Mouse (Mus musculus) heart, embryonic 15.5 days (tissue): ENCODE measurements around the gene Srsf5. TPM values are rescaled to one million over a fixed set of nuclear protein-coding genes. Genes with fewer than 3 reads are reported as not detected.
"Not testable (repeated sequence)": the region's sequence is repeated elsewhere in the genome, so short reads cannot be mapped to it uniquely, and the experiment has no call there.

Experiments
- ATAC-seq: fragments of 200-750 bp; cut with Nextera tagmentation; replicated peaks from 2 replicates; pipeline ENCODE4 v1.8.0; 2017; ENCODE audit warnings: low read depth, moderate TSS enrichment; ENCODE audit not compliant: insufficient number of reproducible peaks, insufficient read depth, low FRiP score
- H3K27ac ChIP-seq: fragments of 300-500 bp; sonication (generic); 2 replicates; pipeline ENCODE4 v1.5.1; 2015; ENCODE audit warnings: mild to moderate bottlenecking, inconsistent platforms
- H3K27me3 ChIP-seq: fragments of 300-500 bp; sonication (generic); 2 replicates; pipeline ENCODE4 v1.6.1; 2015; ENCODE audit warnings: inconsistent platforms
- H3K36me3 ChIP-seq: fragments of 300-500 bp; sonication (generic); 2 replicates; pipeline ENCODE4 v1.6.1; 2015; ENCODE audit warnings: mild to moderate bottlenecking, inconsistent platforms
- H3K4me1 ChIP-seq: fragments of 300-500 bp; sonication (generic); replicated peaks from 2 replicates; pipeline ENCODE4 v1.6.1; 2015; ENCODE audit warnings: inconsistent platforms
- H3K4me2 ChIP-seq: fragments of 300-500 bp; sonication (generic); 2 replicates; pipeline ENCODE4 v1.6.1; 2015; ENCODE audit warnings: inconsistent platforms, mild to moderate bottlenecking, moderate library complexity
- H3K4me3 ChIP-seq: fragments of 300-500 bp; sonication (generic); 2 replicates; pipeline ENCODE4 v1.5.1; 2015; ENCODE audit warnings: mild to moderate bottlenecking, inconsistent platforms
- H3K9ac ChIP-seq: fragments of 300-500 bp; sonication (generic); 2 replicates; pipeline ENCODE4 v1.6.1; 2015; ENCODE audit warnings: mild to moderate bottlenecking, inconsistent platforms
- H3K9me3 ChIP-seq: fragments of 300-500 bp; sonication (generic); replicated peaks from 2 replicates; pipeline ENCODE4 v1.6.1; 2016; ENCODE audit warnings: inconsistent platforms
- WGBS: fragments of 180-500 bp; shearing (Covaris S2); methylation state at CpG from one replicate; pipeline ENCODE4 v1.1.7; 2015; ENCODE audit warnings: mixed read lengths; 5-methylcytosine and 5-hydroxymethylcytosine counted together
- polyA plus RNA-seq: library from polyadenylated mRNA; unstranded; fragments of >200 nt; fragmentation: Nextera tagmentation; extraction: Ambion mirVana; gene quantifications from 2 replicates; pipeline ENCODE4 v1.2.1, GENCODE M21; 2015

Srsf5 gene
- polyA plus RNA-seq, 1 experiment from 2014 or later, result 332 TPM

- ATAC-seq, H3K9me3 ChIP-seq, H3K4me2 ChIP-seq, H3K27ac ChIP-seq, H3K9ac ChIP-seq, H3K4me3 ChIP-seq, H3K27me3 ChIP-seq: not testable (repeated sequence)
- H3K4me1 ChIP-seq, result peaks cover 22% of the 10 kb centered on the region
- 93% methylated on average over 16 of the region's 16 CpGs for WGBS
- peaks cover 68% of the 10 kb centered on the region for H3K36me3 ChIP-seq
These were observed 4.3 kb downstream of the Srsf5 start for GRCm38 (mm10) chr12:80949603-80950002.

GRCm38 (mm10) chr12:80951640-80952219 is 6.4 kb downstream of the Srsf5 start:
- no peak overlapping the region for H3K27ac ChIP-seq
- 90% methylated on average over 3 of the region's 3 CpGs for WGBS
- no peak for ATAC-seq
- H3K4me2 ChIP-seq, result no peak overlapping the region
- no peak overlapping the region for H3K9ac ChIP-seq
- H3K36me3 ChIP-seq, result peaks cover 87% of the 10 kb centered on the region
- H3K27me3 ChIP-seq, result no peaks in the 10 kb centered on the region
- no peaks in the 10 kb centered on the region for H3K9me3 ChIP-seq
- peaks cover 19% of the 10 kb centered on the region for H3K4me1 ChIP-seq
- H3K4me3 ChIP-seq, result no peak overlapping the region

- Histone ChIP-seq H3K9me3 (no peaks in the 10 kb centered on the region), H3K27me3 (no peaks in the 10 kb centered on the region), H3K4me1 (peaks cover 11% of the 10 kb centered on the region), H3K4me3 (no peak overlapping the region), H3K9ac (no peak overlapping the region), H3K36me3 (peaks cover 87% of the 10 kb centered on the region), H3K4me2 (no peak overlapping the region), H3K27ac (no peak overlapping the region)
- WGBS, result 86% methylated on average over 1 of the region's 1 CpGs
- ATAC-seq, result no peak
These were observed 7.2 kb downstream of the Srsf5 start for GRCm38 (mm10) chr12:80952526-80952925.

- Histone ChIP-seq H3K27ac (no peak overlapping the region), H3K4me3 (no peak overlapping the region), H3K9me3 (no peaks in the 10 kb centered on the region), H3K9ac (no peak overlapping the region), H3K27me3 (no peaks in the 10 kb centered on the region), H3K36me3 (peaks cover 75% of the 10 kb centered on the region), H3K4me2 (no peak overlapping the region), H3K4me1 (peaks cover 5% of the 10 kb centered on the region; the same call in 1 of the 2 replicates)
- ATAC-seq, result no peak
- 79% methylated on average over 3 of the region's 3 CpGs for whole genome bisulfite sequencing
These were observed 10.7 kb downstream of the Srsf5 start for GRCm38 (mm10) chr12:80956039-80956438.

GRCm38 (mm10) chr12:80957961-80958360 is 12.7 kb downstream of the Srsf5 start:
- WGBS, result 79% methylated on average over 4 of the region's 4 CpGs
- Histone ChIP-seq H3K9me3 (no peaks in the 10 kb centered on the region), H3K4me2 (no peak overlapping the region), H3K27me3 (no peaks in the 10 kb centered on the region), H3K4me3 (no peak overlapping the region), H3K36me3 (peaks cover 57% of the 10 kb centered on the region), H3K27ac (no peak overlapping the region), H3K4me1 (no peaks in the 10 kb centered on the region), H3K9ac (no peak overlapping the region)
- ATAC-seq, result no peak

- H3K27me3 ChIP-seq, result no peaks in the 10 kb centered on the region
- H3K27ac ChIP-seq, result no peak overlapping the region
- no peak for ATAC-seq
- no peak overlapping the region for H3K4me2 ChIP-seq
- H3K9ac ChIP-seq, result no peak overlapping the region
- H3K36me3 ChIP-seq, result peaks cover 13% of the 10 kb centered on the region
- WGBS, result 77% methylated on average over 4 of the region's 4 CpGs
- H3K4me1 ChIP-seq, result no peaks in the 10 kb centered on the region
- no peak overlapping the region for H3K4me3 ChIP-seq
- H3K9me3 ChIP-seq, result no peaks in the 10 kb centered on the region
These were observed 17.3 kb downstream of the Srsf5 start for GRCm38 (mm10) chr12:80962566-80962965.

- Histone ChIP-seq H3K9me3 (no peaks in the 10 kb centered on the region), H3K27me3 (no peaks in the 10 kb centered on the region), H3K4me3 (no peak overlapping the region), H3K9ac (no peak overlapping the region), H3K27ac (no peak overlapping the region), H3K4me2 (no peak overlapping the region), H3K36me3 (no peaks in the 10 kb centered on the region), H3K4me1 (no peaks in the 10 kb centered on the region)
- ATAC-seq, result no peak
- WGBS, result 76% methylated on average over 11 of the region's 11 CpGs
These were observed 20.9 kb downstream of the Srsf5 start for GRCm38 (mm10) chr12:80966059-80966838.

- Histone ChIP-seq H3K36me3 (no peaks in the 10 kb centered on the region), H3K4me3 (no peak overlapping the region), H3K4me2 (no peak overlapping the region), H3K4me1 (no peaks in the 10 kb centered on the region), H3K9ac (no peak overlapping the region), H3K27me3 (no peaks in the 10 kb centered on the region), H3K27ac (no peak overlapping the region), H3K9me3 (no peaks in the 10 kb centered on the region)
- 80% methylated on average over 9 of the region's 9 CpGs for WGBS
- no peak for ATAC-seq
These were observed 22.6 kb downstream of the Srsf5 start for GRCm38 (mm10) chr12:80967918-80968317.

GRCm38 (mm10) chr12:80968605-80969004 is 23.3 kb downstream of the Srsf5 start, which contains the start of gene Slc10a1:
TSS of gene Slc10a1 (minus strand) at chr12:80968705.
- Histone ChIP-seq H3K4me1 (no peaks in the 10 kb centered on the region), H3K27me3 (no peaks in the 10 kb centered on the region), H3K4me3 (no peak within 1 kb of the TSS), H3K27ac (no peak within 1 kb of the TSS), H3K36me3 (no peaks in the 10 kb centered on the region), H3K9ac (no peak within 1 kb of the TSS), H3K4me2 (no peak within 1 kb of the TSS), H3K9me3 (no peaks in the 10 kb centered on the region)
- 77% methylated on average over 5 of the region's 5 CpGs for WGBS
- ATAC-seq, result no peak

GRCm38 (mm10) chr12:80970181-80970705 is 24.9 kb downstream of the Srsf5 start:
- H3K4me2 ChIP-seq, result no peak overlapping the region
- no peak overlapping the region for H3K4me3 ChIP-seq
- H3K9me3 ChIP-seq, result no peaks in the 10 kb centered on the region
- no peaks in the 10 kb centered on the region for H3K27me3 ChIP-seq
- no peak overlapping the region for H3K9ac ChIP-seq
- ATAC-seq, result no peak
- WGBS, result 70% methylated on average over 8 of the region's 8 CpGs
- H3K4me1 ChIP-seq, result no peaks in the 10 kb centered on the region
- no peaks in the 10 kb centered on the region for H3K36me3 ChIP-seq
- no peak overlapping the region for H3K27ac ChIP-seq

GRCm38 (mm10) chr12:80971756-80972155 is 26.5 kb downstream of the Srsf5 start:
- H3K36me3 ChIP-seq, result no peaks in the 10 kb centered on the region
- 39% methylated on average over 3 of the region's 3 CpGs for WGBS
- H3K4me1 ChIP-seq, result no peaks in the 10 kb centered on the region
- H3K27me3 ChIP-seq, result no peaks in the 10 kb centered on the region
- no peak overlapping the region for H3K9ac ChIP-seq
- no peak overlapping the region for H3K27ac ChIP-seq
- no peaks in the 10 kb centered on the region for H3K9me3 ChIP-seq
- no peak overlapping the region for H3K4me3 ChIP-seq
- ATAC-seq, result no peak
- H3K4me2 ChIP-seq, result no peak overlapping the region
